Mouse (Mus musculus) intestine, postnatal 0 days (tissue): ENCODE measurements around the gene Styx. TPM values are rescaled to one million over a fixed set of nuclear protein-coding genes. Genes with fewer than 3 reads are reported as not detected.

ENCODE experiments used
- ATAC-seq: fragments of 200-750 bp; cut with Nextera tagmentation; 2 replicates; pipeline ENCODE4 v1.8.0; 2017; ENCODE audit warnings: mild to moderate bottlenecking, moderate TSS enrichment, moderate library complexity
- H3K27ac ChIP-seq: fragments of 300-500 bp; sonication (generic); 2 replicates; pipeline ENCODE4 v1.5.1; 2014; ENCODE audit warnings: mild to moderate bottlenecking, low read depth, low read length, moderate library complexity
- H3K27me3 ChIP-seq: fragments of 300-500 bp; sonication (generic); replicated peaks from 2 replicates; pipeline ENCODE4 v1.6.1; 2014; ENCODE audit warnings: low read length, mixed read lengths; ENCODE audit not compliant: control insufficient read depth, insufficient read depth
- H3K36me3 ChIP-seq: fragments of 300-500 bp; sonication (generic); 2 replicates; pipeline ENCODE4 v1.6.1; 2014; ENCODE audit warnings: mild to moderate bottlenecking, moderate library complexity; ENCODE audit not compliant: control insufficient read depth, insufficient read depth
- H3K4me1 ChIP-seq: fragments of 300-500 bp; sonication (generic); replicated peaks from 2 replicates; pipeline ENCODE4 v1.6.1; 2014; ENCODE audit warnings: antibody characterized with exemption, low read length, mixed read lengths; ENCODE audit not compliant: control insufficient read depth, insufficient read depth
- H3K4me2 ChIP-seq: fragments of 300-500 bp; sonication (generic); replicated peaks from 2 replicates; pipeline ENCODE4 v1.6.1; 2014; ENCODE audit warnings: low read depth, mild to moderate bottlenecking, moderate library complexity
- H3K4me3 ChIP-seq: fragments of 300-500 bp; sonication (generic); 2 replicates; pipeline ENCODE4 v1.5.1; 2014; ENCODE audit warnings: low read depth, low read length
- H3K9ac ChIP-seq: fragments of 300-500 bp; sonication (generic); 2 replicates; pipeline ENCODE4 v1.6.1; 2014; ENCODE audit warnings: mild to moderate bottlenecking, low read depth, low read length
- H3K9me3 ChIP-seq: fragments of 300-500 bp; sonication (generic); 2 replicates; pipeline ENCODE4 v1.6.1; 2016; ENCODE audit warnings: mixed run types; ENCODE audit not compliant: control insufficient read depth
- CTCF ChIP-seq: sonication (generic); IDR thresholded peaks from 2 replicates; pipeline ENCODE4 v1.5.1; 2016; ENCODE audit warnings: low read depth, mild to moderate bottlenecking, control low read depth, antibody characterized with exemption, moderate library complexity
- WGBS: fragments of 180-500 bp; shearing (Covaris S2); extraction: QIAGEN DNeasy Blood & Tissue Kit; methylation state at CpG from one replicate; pipeline ENCODE4 v1.1.7; 2014; 5-methylcytosine and 5-hydroxymethylcytosine counted together
- polyA plus RNA-seq: library from polyadenylated mRNA; unstranded; fragments of >200 nt; fragmentation: Nextera tagmentation; extraction: Ambion mirVana; gene quantifications from 2 replicates; pipeline ENCODE4 v1.2.1, GENCODE M21; 2015

Gene Styx
- polyA plus RNA-seq, 1 experiment from 2014 or later: 40.1 TPM

DNA sequence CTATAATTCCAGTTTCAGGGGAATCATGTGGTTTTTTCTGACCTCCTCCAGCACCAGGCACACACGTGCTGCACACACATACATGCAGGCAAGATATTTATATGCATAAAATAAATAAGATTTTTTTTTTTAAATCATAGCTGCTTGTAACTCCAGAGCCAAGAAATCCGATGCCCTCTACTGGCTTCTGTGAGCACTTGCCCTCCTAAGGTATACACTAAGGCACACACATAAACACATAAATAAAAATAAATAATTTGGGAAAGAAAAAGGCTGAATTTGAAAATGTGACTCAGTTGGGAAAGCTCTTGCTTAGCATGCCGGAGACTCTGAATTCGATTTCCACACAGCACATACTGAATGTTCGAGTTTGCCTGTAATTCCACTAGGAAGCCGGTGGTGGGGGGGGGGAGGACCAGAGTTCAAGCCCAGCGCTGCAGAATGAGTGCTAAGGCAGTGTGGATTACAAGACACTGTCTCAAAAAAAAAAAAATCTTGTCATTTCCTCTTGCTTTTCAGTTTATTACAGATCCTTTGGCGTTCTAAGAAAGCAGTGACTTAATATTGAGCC, 21.8 kb upstream of the Styx start:
- peaks cover 15% of the 10 kb centered on the region for H3K36me3 ChIP-seq
- peak overlapping the region; percentile 94 for H3K4me3 ChIP-seq
- TF ChIP-seq CTCF: no peak
- no peak overlapping the region for H3K27ac ChIP-seq
- peak overlapping the region; percentile 93; the same call in 1 of the 2 replicates for H3K9ac ChIP-seq
- H3K27me3 ChIP-seq: no peaks in the 10 kb centered on the region
- H3K9me3 ChIP-seq: no peaks in the 10 kb centered on the region
- H3K4me2 ChIP-seq: peak overlapping the region; percentile 55
- peak; percentile 29 for ATAC-seq
- WGBS: 16% methylated on average over 8 of the region's 8 CpGs
- 0 out of 2 replicates have a peak, but pooled peaks cover 3% of the 10 kb centered on the region for H3K4me1 ChIP-seq

DNA sequence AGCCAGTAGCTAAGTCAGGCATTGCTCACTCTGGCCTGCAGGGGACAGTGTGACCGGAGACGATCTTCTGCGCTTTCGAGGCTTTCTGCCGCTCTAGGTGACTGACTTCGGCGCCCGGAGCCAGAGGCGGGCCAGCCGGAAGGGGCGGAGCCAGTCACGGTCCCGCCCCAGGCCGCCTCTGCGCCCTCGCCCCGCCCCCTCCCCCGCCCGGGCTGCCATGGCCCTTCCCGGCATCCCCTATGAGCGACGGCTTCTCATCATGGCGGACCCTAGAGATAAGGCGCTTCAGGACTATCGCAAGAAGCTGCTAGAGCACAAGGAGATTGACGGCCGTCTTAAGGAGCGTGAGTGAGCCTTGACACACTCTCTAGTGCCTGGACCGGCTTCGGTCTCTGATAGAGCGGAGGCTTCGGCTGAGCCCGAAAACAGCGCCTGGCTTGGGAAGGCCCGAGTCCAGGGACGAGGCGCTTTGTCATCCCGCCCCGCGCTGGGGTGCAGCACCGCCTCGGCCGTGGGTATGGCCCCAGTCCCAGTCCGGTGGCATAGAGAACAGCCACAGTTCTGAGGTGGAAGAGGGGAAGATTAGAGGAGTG, 21.2 kb upstream of the Styx start, which contains the start of gene Psmc6:
TSS of gene Psmc6 (plus strand) at position 200 of the 593 bp plus-strand sequence.
- under 1% methylated on average over 44 of the region's 44 CpGs for WGBS

DNA sequence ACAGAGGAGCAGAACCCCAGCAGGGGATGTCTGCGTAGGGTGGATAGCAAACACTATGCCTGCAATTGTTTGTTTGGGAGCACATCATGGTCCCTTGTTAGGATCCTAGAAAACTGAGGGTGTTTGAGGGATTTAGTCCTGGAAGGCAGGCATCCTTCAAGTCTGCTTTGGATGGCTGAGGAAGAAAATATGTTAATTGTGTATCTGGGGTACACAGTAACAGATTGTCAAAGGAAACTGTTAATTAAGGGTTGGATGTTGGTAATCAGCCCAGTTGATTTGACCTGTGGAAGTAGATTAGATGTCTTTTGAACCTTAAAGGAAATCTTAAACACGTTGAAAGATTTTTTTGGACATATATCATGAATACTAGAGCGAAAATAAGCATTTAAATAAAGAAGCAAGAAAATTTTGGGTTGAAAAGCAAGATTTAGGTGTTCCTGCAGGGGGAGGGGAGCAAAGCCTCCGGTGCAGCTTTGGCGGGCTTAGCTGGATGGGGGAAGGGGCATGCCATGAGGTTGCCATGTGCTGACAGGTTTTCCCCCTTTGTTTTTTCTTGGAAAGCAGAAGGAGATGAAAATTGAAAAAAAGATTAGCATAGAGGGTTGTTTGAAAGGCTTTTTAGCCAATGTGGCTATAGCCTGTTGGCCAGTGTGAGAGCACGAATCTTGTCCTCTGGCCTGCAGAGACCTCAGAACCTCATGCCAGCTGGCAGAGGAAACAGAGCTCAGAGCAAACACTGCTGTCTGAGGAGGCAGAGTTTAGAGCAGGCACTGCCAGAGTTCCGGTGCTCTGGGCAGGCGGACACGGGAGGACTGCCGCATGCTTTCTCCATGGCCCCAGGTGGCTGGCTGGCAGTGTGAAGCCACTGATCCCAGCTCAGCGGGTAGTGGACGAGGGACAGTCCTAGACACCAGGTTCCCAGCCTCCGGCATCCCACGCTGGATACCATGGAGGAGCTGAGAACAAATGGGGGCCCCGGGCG, 13.6 kb downstream of the Styx start:
- no peak overlapping the region for H3K27ac ChIP-seq
- H3K4me1 ChIP-seq: no peaks in the 10 kb centered on the region
- no peak for TF ChIP-seq CTCF
- ATAC-seq: no peak
- no peaks in the 10 kb centered on the region for H3K27me3 ChIP-seq
- no peak overlapping the region for H3K4me3 ChIP-seq
- H3K36me3 ChIP-seq: peaks cover 10% of the 10 kb centered on the region
- 86% methylated on average over 16 of the region's 16 CpGs for WGBS
- no peak overlapping the region for H3K9ac ChIP-seq
- H3K4me2 ChIP-seq: no peak overlapping the region
- no peaks in the 10 kb centered on the region for H3K9me3 ChIP-seq

More for the DNA sequence above, 21.2 kb upstream of the Styx start, which contains the start of gene Psmc6:
- H3K27ac ChIP-seq: peak within 1 kb of the TSS; percentile 91
- TF ChIP-seq CTCF: peak; percentile 96
- peaks cover 16% of the 10 kb centered on the region for H3K36me3 ChIP-seq
- no peaks in the 10 kb centered on the region for H3K27me3 ChIP-seq
- H3K4me1 ChIP-seq: 0 out of 2 replicates have a peak, but pooled peaks cover 3% of the 10 kb centered on the region
- H3K9me3 ChIP-seq: no peaks in the 10 kb centered on the region
- peak within 1 kb of the TSS; percentile 77 for H3K4me2 ChIP-seq
- peak within 1 kb of the TSS; percentile 94 for H3K4me3 ChIP-seq
- H3K9ac ChIP-seq: peak within 1 kb of the TSS; percentile 93
- ATAC-seq: peak; percentile 97

DNA sequence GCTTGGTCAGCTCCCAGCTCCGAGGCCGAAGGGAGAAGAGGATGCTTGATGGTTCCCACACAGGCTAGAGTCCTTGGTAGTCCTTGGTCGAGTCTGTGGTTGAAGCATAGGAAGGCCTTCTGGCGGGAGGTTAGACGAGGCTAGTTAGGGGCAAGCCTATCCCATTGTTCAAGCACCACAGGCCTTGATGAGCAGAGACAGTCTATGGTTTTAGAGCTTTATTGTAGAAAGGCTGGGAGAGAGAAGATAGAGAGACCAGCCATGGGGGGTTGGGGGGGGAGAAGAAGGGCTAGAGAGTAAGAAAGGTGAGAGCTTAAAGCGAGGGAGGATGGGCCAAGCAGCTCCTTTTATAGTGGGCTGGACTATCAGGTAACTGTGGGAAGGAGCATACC, 14.3 kb downstream of the Styx start:
- no peaks in the 10 kb centered on the region for H3K9me3 ChIP-seq
- no peak overlapping the region for H3K27ac ChIP-seq
- no peak overlapping the region for H3K4me3 ChIP-seq
- no peaks in the 10 kb centered on the region for H3K27me3 ChIP-seq
- ATAC-seq: no peak
- peaks cover 15% of the 10 kb centered on the region for H3K36me3 ChIP-seq
- H3K9ac ChIP-seq: no peak overlapping the region
- no peak for TF ChIP-seq CTCF
- H3K4me2 ChIP-seq: no peak overlapping the region
- H3K4me1 ChIP-seq: no peaks in the 10 kb centered on the region
- 93% methylated on average over 6 of the region's 6 CpGs for WGBS

DNA sequence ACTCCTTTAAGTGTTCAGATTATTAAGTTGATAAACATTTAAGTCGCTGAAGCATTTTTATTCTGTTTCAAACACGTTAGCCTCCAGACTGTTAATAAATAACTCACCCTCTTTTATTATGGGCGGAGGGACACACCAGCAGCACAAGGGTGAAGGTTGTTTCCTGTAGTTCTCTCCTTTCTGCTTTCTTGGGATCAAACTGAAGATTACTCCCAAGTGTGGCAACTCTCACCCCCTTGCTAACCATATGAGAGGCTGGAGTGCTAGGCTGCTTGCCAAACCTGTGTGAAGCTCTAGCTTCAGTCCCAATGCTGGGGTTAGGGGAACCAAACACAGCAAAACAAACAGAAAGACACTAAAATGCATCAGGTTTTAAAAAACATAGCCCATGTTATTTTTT, 27.9 kb downstream of the Styx start:
- no peak overlapping the region for H3K4me3 ChIP-seq
- peak; percentile 93 for ATAC-seq
- peak overlapping the region; percentile 60 for H3K27ac ChIP-seq
- H3K36me3 ChIP-seq: peaks cover 26% of the 10 kb centered on the region
- H3K9me3 ChIP-seq: no peaks in the 10 kb centered on the region
- peak overlapping the region; percentile 21; the same call in 1 of the 2 replicates for H3K4me2 ChIP-seq
- WGBS: 35% methylated on average over 3 of the region's 3 CpGs
- H3K27me3 ChIP-seq: no peaks in the 10 kb centered on the region
- no peak overlapping the region for H3K9ac ChIP-seq
- H3K4me1 ChIP-seq: no peaks in the 10 kb centered on the region
- TF ChIP-seq CTCF: no peak

DNA sequence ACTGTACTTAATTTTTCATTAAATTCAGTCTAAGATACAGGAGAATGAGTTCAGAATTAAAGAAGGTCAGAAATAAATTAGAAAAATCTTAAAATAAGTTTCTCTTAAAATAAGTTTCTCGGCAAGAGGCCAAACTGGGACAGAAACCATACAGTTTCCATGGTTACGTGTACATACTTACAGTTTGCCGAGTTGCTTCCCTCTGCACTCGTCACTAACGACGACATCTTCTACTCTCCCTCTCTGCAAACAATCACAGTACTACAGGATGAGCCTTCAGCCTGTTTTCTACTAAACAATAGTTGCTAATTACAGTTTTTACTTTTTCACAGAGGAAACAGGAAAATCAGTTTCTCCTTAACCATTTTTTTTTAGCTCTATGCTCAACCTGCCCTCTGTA, 29.9 kb downstream of the Styx start:
- TF ChIP-seq CTCF: no peak
- Histone ChIP-seq H3K4me3 (no peak overlapping the region), H3K36me3 (peaks cover 26% of the 10 kb centered on the region), H3K9me3 (no peaks in the 10 kb centered on the region), H3K9ac (no peak overlapping the region), H3K4me1 (no peaks in the 10 kb centered on the region), H3K4me2 (no peak overlapping the region), H3K27me3 (no peaks in the 10 kb centered on the region), H3K27ac (no peak overlapping the region)
- whole genome bisulfite sequencing: 69% methylated on average over 6 of the region's 6 CpGs
- no peak for ATAC-seq
